Mouse (Mus musculus) MEL (cell line): Measurements from ENCODE around the gene Macrod2. TPM values are rescaled to one million over a fixed set of nuclear protein-coding genes. Genes with fewer than 3 reads are reported as not detected.

Experiments used
- DNase-seq: peaks from one replicate; pipeline ENCODE4 v3.0.0; 2011; ENCODE audit warnings: low read depth, low spot score
- H3K27ac ChIP-seq: 2 replicates; pipeline ENCODE4 v1.5.1; 2012; ENCODE audit warnings: low read depth, mild to moderate bottlenecking, control low read depth, low read length, moderate library complexity; ENCODE audit not compliant: control insufficient read depth
- H3K27me3 ChIP-seq, 2 experiments: fragments of 150-350 bp in 1 of 2; sonication (generic) in 1 of 2; 2 replicates each; pipeline ENCODE4 v1.6.1; 2012; ENCODE audit warnings: low read length in 2 of 2, mild to moderate bottlenecking in 2 of 2, improper control_type of control experiment in 1 of 2, moderate library complexity in 1 of 2; ENCODE audit not compliant: insufficient read depth in 2 of 2, control insufficient read depth in 1 of 2
- H3K36me3 ChIP-seq, 2 experiments: 2 replicates each; pipeline ENCODE4 v1.6.1; 2012 to 2014; ENCODE audit warnings: low read length in 2 of 2, improper control_type of control experiment in 1 of 2, inconsistent platforms in 1 of 2, mild to moderate bottlenecking in 1 of 2; ENCODE audit not compliant: insufficient read depth in 2 of 2, control insufficient read depth in 1 of 2
- H3K4me1 ChIP-seq, 2 experiments: fragments of 150-350 bp in 1 of 2; sonication (generic) in 1 of 2; 2 replicates each; pipeline ENCODE4 v1.6.1; 2012; ENCODE audit warnings: low read length in 2 of 2, improper control_type of control experiment in 1 of 2, mild to moderate bottlenecking in 1 of 2; ENCODE audit not compliant: insufficient read depth in 2 of 2, control insufficient read depth in 1 of 2
- H3K4me3 ChIP-seq, 2 experiments: fragments of 150-350 bp in 1 of 2; sonication (generic) in 1 of 2; 2 replicates each; pipeline ENCODE4 v1.5.1; 2012; ENCODE audit warnings: low read depth in 2 of 2, low read length in 2 of 2, mild to moderate bottlenecking in 2 of 2, moderate library complexity in 2 of 2, control low read depth in 1 of 2, improper control_type of control experiment in 1 of 2; ENCODE audit not compliant: control insufficient read depth in 1 of 2, insufficient read depth in 1 of 2
- H3K79me2 ChIP-seq: 2 replicates; pipeline ENCODE4 v1.6.1; 2012; ENCODE audit warnings: mild to moderate bottlenecking, low read length, moderate library complexity; ENCODE audit not compliant: control insufficient read depth, poor library complexity, insufficient read depth
- H3K9ac ChIP-seq: 2 replicates; pipeline ENCODE4 v1.6.1; 2012; ENCODE audit warnings: low read depth, mild to moderate bottlenecking, control low read depth, low read length, moderate library complexity; ENCODE audit not compliant: control insufficient read depth, poor library complexity, severe bottlenecking
- H3K9me3 ChIP-seq: fragments of 150-350 bp; sonication (generic); replicated peaks from 2 replicates; pipeline ENCODE4 v1.6.1; 2012; ENCODE audit warnings: mild to moderate bottlenecking, low read length, improper control_type of control experiment, moderate library complexity; ENCODE audit not compliant: insufficient read depth
- BHLHE40 ChIP-seq: IDR thresholded peaks from 2 replicates; pipeline ENCODE4 v1.6.1; 2012; ENCODE audit warnings: low read depth, mild to moderate bottlenecking, inconsistent platforms, low read length, improper control_type of control experiment, borderline replicate concordance
- CHD1 ChIP-seq: IDR thresholded peaks from 2 replicates; pipeline ENCODE4 v1.6.1; 2012; ENCODE audit warnings: low read depth, mild to moderate bottlenecking, inconsistent platforms, low read length, improper control_type of control experiment
- CTCF ChIP-seq, 3 experiments: IDR thresholded peaks in 2 of 3; conservative IDR thresholded peaks in 1 of 3; 2 replicates each; pipeline ENCODE4 v1.5.1; 2011 to 2012; ENCODE audit warnings: low read length in 3 of 3, low read depth in 2 of 3, mild to moderate bottlenecking in 2 of 3, improper control_type of control experiment in 1 of 3, inconsistent platforms in 1 of 3, mixed read lengths in 1 of 3, moderate library complexity in 1 of 3; ENCODE audit not compliant: control insufficient read depth in 1 of 3, insufficient read depth in 1 of 3, poor library complexity in 1 of 3, severe bottlenecking in 1 of 3
- E2F4 ChIP-seq: IDR thresholded peaks from 2 replicates; pipeline ENCODE4 v1.6.1; 2011; ENCODE audit warnings: low read depth, low read length, improper control_type of control experiment, borderline replicate concordance
- GABPA ChIP-seq: IDR thresholded peaks from 2 replicates; pipeline ENCODE4 v1.6.1; 2012; ENCODE audit warnings: low read depth, mild to moderate bottlenecking, inconsistent platforms, low read length, improper control_type of control experiment, moderate library complexity
- MAX ChIP-seq: IDR thresholded peaks from 2 replicates; pipeline ENCODE4 v1.6.1; 2011; ENCODE audit warnings: low read length, improper control_type of control experiment
- MXI1 ChIP-seq: IDR thresholded peaks from 2 replicates; pipeline ENCODE4 v1.6.1; 2011; ENCODE audit warnings: mild to moderate bottlenecking, low read depth, low read length, improper control_type of control experiment
- MYB ChIP-seq: IDR thresholded peaks from 2 replicates; pipeline ENCODE4 v1.6.1; 2011; ENCODE audit warnings: mild to moderate bottlenecking, low read depth, low read length, improper control_type of control experiment
- POLR2AphosphoS5 ChIP-seq: IDR thresholded peaks from 2 replicates; pipeline ENCODE4 v1.6.1; 2012; ENCODE audit warnings: low read depth, borderline replicate concordance, mild to moderate bottlenecking, inconsistent platforms, low read length, moderate library complexity, mixed read lengths
- TCF12 ChIP-seq: IDR thresholded peaks from 2 replicates; pipeline ENCODE4 v1.6.1; 2014; ENCODE audit warnings: low read depth, mild to moderate bottlenecking, inconsistent platforms, low read length, improper control_type of control experiment, moderate library complexity
- UBTF ChIP-seq: IDR thresholded peaks from 2 replicates; pipeline ENCODE4 v1.6.1; 2012; ENCODE audit warnings: low read depth, mild to moderate bottlenecking, inconsistent platforms, low read length, improper control_type of control experiment, moderate library complexity, borderline replicate concordance; ENCODE audit not compliant: insufficient read depth
- USF1 ChIP-seq: IDR thresholded peaks from 2 replicates; pipeline ENCODE4 v1.6.1; 2014; ENCODE audit warnings: low read depth, mild to moderate bottlenecking, inconsistent platforms, low read length, improper control_type of control experiment, moderate library complexity
- USF2 ChIP-seq, 2 experiments: IDR thresholded peaks; 2 replicates each; pipeline ENCODE4 v1.6.1; 2011 to 2012; ENCODE audit warnings: improper control_type of control experiment in 2 of 2, low read length in 2 of 2, borderline replicate concordance in 1 of 2, inconsistent platforms in 1 of 2, low read depth in 1 of 2, mild to moderate bottlenecking in 1 of 2; ENCODE audit not compliant: insufficient read depth in 1 of 2
- ZMIZ1 ChIP-seq: IDR thresholded peaks from 2 replicates; pipeline ENCODE4 v1.6.1; 2012; ENCODE audit warnings: low read depth, mild to moderate bottlenecking, inconsistent platforms, low read length, improper control_type of control experiment, moderate library complexity
- polyA plus RNA-seq, 2 experiments: library from polyadenylated mRNA; stranded (reverse) in 1 of 2; unstranded in 1 of 2; fragments of >175 nt in 1 of 2; fragments of >200 nt in 1 of 2; gene quantifications; 2 replicates each; pipeline versions ENCODE4 v1.2.1 to v1.2.4; 2012; ENCODE audit warnings: low replicate concordance in 2 of 2, low read depth in 1 of 2; ENCODE audit not compliant: insufficient read length in 2 of 2, insufficient read depth in 1 of 2, missing spikeins in 1 of 2
- total RNA-seq: library from RNA; depleted of rRNA; stranded (reverse); fragments of 300-350 nt; gene quantifications from 2 replicates; pipeline ENCODE4 v1.2.3, GENCODE M21; 2012

Gene Macrod2
- total and polyA plus RNA-seq, 3 experiments: not detected

DNA sequence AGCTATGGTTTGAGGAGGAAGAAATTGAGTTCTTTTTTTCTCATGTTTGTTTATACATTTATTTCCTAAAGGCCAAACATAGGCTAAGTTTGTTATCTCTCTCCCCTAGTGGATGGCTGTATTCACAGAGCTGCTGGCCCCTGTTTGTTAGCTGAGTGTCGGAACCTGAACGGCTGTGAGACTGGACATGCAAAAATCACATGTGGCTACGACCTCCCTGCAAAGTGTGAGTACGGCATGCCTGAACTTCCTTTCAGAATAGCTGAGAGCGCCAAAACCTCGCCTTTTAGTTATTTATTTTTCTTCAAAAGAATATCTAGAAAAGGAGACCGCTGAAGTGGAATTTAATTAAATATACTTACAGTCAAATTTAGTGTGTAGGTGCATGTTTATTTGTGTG, 628.8 kb downstream of the Macrod2 start:
- Histone ChIP-seq H3K4me3 (no peak overlapping the region), H3K27me3 (no peaks in the 10 kb centered on the region), H3K4me1 (no peaks in the 10 kb centered on the region), H3K79me2 (no peaks in the 10 kb centered on the region), H3K27ac (no peak overlapping the region), H3K36me3 (no peaks in the 10 kb centered on the region), H3K9ac (no peak overlapping the region)
- DNase-seq: no peak
- no peak for TF ChIP-seq USF1
- no peak for TF ChIP-seq UBTF
- no peak for TF ChIP-seq MXI1
- TF ChIP-seq, all 39 proteins: peak for 0
- no peaks in the 10 kb centered on the region for H3K9me3 ChIP-seq

DNA sequence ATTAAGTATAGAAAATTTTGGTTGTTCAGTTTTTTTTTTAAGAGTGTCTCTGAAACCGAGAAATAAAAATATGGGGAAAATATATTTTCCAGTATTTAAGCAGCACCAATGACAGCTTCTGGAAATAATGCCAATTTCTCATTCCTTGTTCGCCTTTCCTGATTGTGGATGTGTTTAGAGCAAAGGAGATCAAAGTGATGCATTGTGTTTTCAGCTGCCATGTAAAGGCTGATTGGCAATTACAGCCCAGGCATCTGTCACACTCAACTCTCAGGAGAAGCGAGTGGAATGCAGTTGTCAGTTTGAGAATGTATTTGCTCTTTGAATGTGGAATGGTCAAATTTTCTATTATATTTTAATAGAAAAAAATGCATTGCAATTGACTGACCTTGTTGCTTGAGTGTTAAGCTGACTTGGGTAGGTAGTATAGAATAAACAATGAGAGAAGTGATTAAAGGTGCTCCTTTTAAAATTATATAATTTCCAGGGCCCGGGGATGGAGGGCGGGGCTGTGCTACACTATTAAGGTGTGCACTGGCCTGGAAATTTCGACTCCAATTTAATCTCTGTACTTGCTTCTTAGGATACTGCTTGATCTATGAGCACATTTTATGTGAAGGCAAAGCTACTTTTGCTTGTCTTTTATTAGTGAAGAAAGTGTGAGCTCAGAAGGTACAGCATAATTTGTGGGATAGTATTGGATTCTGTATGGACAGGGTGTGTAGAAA, 629.4 kb downstream of the Macrod2 start:
- no peaks in the 10 kb centered on the region for H3K4me1 ChIP-seq
- no peak overlapping the region for H3K4me3 ChIP-seq
- no peak for DNase-seq
- TF ChIP-seq BHLHE40: no peak
- no peak for TF ChIP-seq USF2 (IDR thresholded peaks at IDR 0.05; ENCODE audit: borderline replicate concordance in 1 of 2, insufficient read depth in 1 of 2, low read depth in 1 of 2, low read length in 2 of 2)
- no peak for TF ChIP-seq MAX
- TF ChIP-seq CTCF (IDR thresholded peaks at IDR 0.05 in 2 of 3, conservative IDR thresholded peaks at IDR 0.05 in 1 of 3; ENCODE audit: control insufficient read depth in 1 of 3, insufficient read depth in 1 of 3, low read depth in 2 of 3, low read length in 3 of 3, poor library complexity in 1 of 3, severe bottlenecking in 1 of 3): no peak
- TF ChIP-seq POLR2AphosphoS5: no peak
- TF ChIP-seq TCF12: no peak
- TF ChIP-seq MXI1: no peak
- no peak for TF ChIP-seq E2F4
- H3K9me3 ChIP-seq: no peaks in the 10 kb centered on the region
- no peaks in the 10 kb centered on the region for H3K36me3 ChIP-seq
- no peak overlapping the region for H3K9ac ChIP-seq
- H3K27ac ChIP-seq: no peak overlapping the region
- H3K27me3 ChIP-seq: no peaks in the 10 kb centered on the region
- H3K79me2 ChIP-seq: no peaks in the 10 kb centered on the region

- H3K4me3 ChIP-seq: no peak overlapping the region
- H3K27ac ChIP-seq: no peak overlapping the region
- no peaks in the 10 kb centered on the region for H3K79me2 ChIP-seq
- H3K27me3 ChIP-seq: no peaks in the 10 kb centered on the region
- TF ChIP-seq GABPA (no peak), CHD1 (no peak), ZMIZ1 (no peak), MAX (no peak), CTCF (IDR thresholded peaks at IDR 0.05 in 2 of 3, conservative IDR thresholded peaks at IDR 0.05 in 1 of 3; ENCODE audit: control insufficient read depth in 1 of 3, insufficient read depth in 1 of 3, low read depth in 2 of 3, low read length in 3 of 3, poor library complexity in 1 of 3, severe bottlenecking in 1 of 3) (no peak), UBTF (no peak), TCF12 (no peak), MYB (no peak)
- no peaks in the 10 kb centered on the region for H3K9me3 ChIP-seq
- H3K36me3 ChIP-seq: no peaks in the 10 kb centered on the region
- H3K9ac ChIP-seq: no peak overlapping the region
- no peak for DNase-seq
- no peaks in the 10 kb centered on the region for H3K4me1 ChIP-seq
Observed at GRCm38 (mm10) chr2:141056685-141057454, 661.8 kb downstream of the Macrod2 start.
